Mouse (Mus musculus) forebrain, embryonic 15.5 days (tissue): Measurements from ENCODE around the gene Opa1. TPM values are rescaled to one million over a fixed set of nuclear protein-coding genes. Genes with fewer than 3 reads are reported as not detected.

Experiments
- ATAC-seq: fragments of 200-750 bp; cut with Nextera tagmentation; replicated peaks from 2 replicates; pipeline ENCODE4 v1.8.0; 2017; ENCODE audit warnings: mild to moderate bottlenecking, moderate TSS enrichment, moderate library complexity
- H3K27ac ChIP-seq: fragments of 300-500 bp; sonication (generic); replicated peaks from 2 replicates; pipeline ENCODE4 v1.5.1; 2015; ENCODE audit warnings: mild to moderate bottlenecking, inconsistent platforms
- H3K27me3 ChIP-seq: fragments of 300-500 bp; sonication (generic); 2 replicates; pipeline ENCODE4 v1.6.1; 2015; ENCODE audit warnings: inconsistent platforms
- H3K36me3 ChIP-seq: fragments of 300-500 bp; sonication (generic); 2 replicates; pipeline ENCODE4 v1.6.1; 2015; ENCODE audit warnings: mild to moderate bottlenecking, inconsistent platforms
- H3K4me1 ChIP-seq: fragments of 300-500 bp; sonication (generic); 2 replicates; pipeline ENCODE4 v1.6.1; 2015; ENCODE audit warnings: inconsistent platforms
- H3K4me2 ChIP-seq: fragments of 300-500 bp; sonication (generic); replicated peaks from 2 replicates; pipeline ENCODE4 v1.6.1; 2015; ENCODE audit warnings: mild to moderate bottlenecking, inconsistent platforms
- H3K4me3 ChIP-seq: fragments of 300-500 bp; sonication (generic); 2 replicates; pipeline ENCODE4 v1.5.1; 2015; ENCODE audit warnings: mild to moderate bottlenecking, inconsistent platforms
- H3K9ac ChIP-seq: fragments of 300-500 bp; sonication (generic); replicated peaks from 2 replicates; pipeline ENCODE4 v1.6.1; 2015; ENCODE audit warnings: mild to moderate bottlenecking, inconsistent platforms
- H3K9me3 ChIP-seq: fragments of 300-500 bp; sonication (generic); 2 replicates; pipeline ENCODE4 v1.6.1; 2016; ENCODE audit warnings: inconsistent platforms
- WGBS: fragments of 180-500 bp; shearing (Covaris S2); methylation state at CpG from one replicate; pipeline ENCODE4 v1.1.7; 2015; ENCODE audit warnings: mixed read lengths; 5-methylcytosine and 5-hydroxymethylcytosine counted together
- polyA plus RNA-seq: library from polyadenylated mRNA; unstranded; fragments of >200 nt; fragmentation: Nextera tagmentation; extraction: Ambion mirVana; gene quantifications from 2 replicates; pipeline ENCODE4 v1.2.1, GENCODE M21; 2015

Opa1 gene
- polyA plus RNA-seq, 1 experiment from 2014 or later: 45.2 TPM

- H3K4me2 ChIP-seq: peak overlapping the region; percentile 38
Measured at GRCm38 (mm10) chr16:29682555-29683431, 103.7 kb downstream of the Opa1 start.

DNA sequence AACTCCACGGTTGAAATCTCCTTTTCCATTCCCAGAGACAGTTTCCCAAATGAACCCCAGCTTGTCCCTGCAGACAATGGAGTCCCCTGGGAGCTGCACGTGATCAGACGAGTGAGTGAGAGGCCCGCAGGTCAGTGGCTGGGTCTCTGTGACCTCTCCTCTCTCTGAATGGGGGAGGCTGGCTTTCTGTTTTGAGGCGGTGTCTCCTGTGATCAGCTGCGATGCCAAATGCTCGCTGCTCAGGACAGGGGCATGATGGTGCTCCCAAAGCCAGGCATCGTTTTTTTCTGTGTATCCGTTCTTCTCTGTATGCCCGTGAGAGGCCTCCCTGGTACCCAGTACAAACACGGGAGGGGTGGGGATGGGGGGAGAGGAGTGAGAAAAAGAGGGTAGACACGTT is 104.4 kb downstream of the Opa1 start:
- Histone ChIP-seq H3K9ac (0 out of 2 replicates have a peak overlapping the region, but pooled peaks have one; percentile 24), H3K4me1 (peaks cover 27% of the 10 kb centered on the region), H3K9me3 (no peaks in the 10 kb centered on the region), H3K4me3 (no peak overlapping the region), H3K27me3 (no peaks in the 10 kb centered on the region), H3K4me2 (peak overlapping the region; percentile 38), H3K36me3 (no peaks in the 10 kb centered on the region), H3K27ac (peak overlapping the region; percentile 25; the same call in 1 of the 2 replicates)
- peak; percentile 51 for ATAC-seq
- 2% methylated on average over 12 of the region's 12 CpGs for WGBS

More at GRCm38 (mm10) chr16:29682555-29683431, 103.7 kb downstream of the Opa1 start:
- 11% methylated on average over 17 of the region's 17 CpGs for WGBS
- peak overlapping the region; percentile 20; the same call in 1 of the 2 replicates for H3K9ac ChIP-seq
- peaks cover 21% of the 10 kb centered on the region for H3K4me1 ChIP-seq
- no peaks in the 10 kb centered on the region for H3K36me3 ChIP-seq
- H3K27ac ChIP-seq: no peak overlapping the region; the same call in 1 of the 2 replicates
- H3K27me3 ChIP-seq: no peaks in the 10 kb centered on the region
- peak overlapping the region; percentile 7; the same call in 1 of the 2 replicates for H3K4me3 ChIP-seq
- H3K9me3 ChIP-seq: no peaks in the 10 kb centered on the region
- ATAC-seq: peak; percentile 64

DNA sequence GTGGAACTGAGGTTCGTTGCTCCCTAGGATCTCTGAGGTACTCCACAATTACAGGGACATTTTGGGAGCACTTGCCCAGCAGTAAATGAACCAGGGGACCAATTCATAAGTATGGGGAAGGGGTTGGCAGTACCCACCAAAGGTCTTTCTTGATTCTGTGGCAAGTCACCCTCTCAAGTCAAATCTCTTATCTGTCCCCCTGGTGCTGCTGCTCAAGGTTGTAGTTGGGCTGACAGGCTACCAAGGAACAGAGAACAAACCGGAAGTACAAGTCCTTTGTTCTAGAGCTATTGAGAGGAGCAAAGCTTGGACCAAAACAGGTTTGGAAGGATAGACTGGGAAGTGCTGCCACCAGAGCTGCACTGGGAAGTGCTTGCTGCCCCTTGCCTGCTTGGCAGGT is 105.0 kb downstream of the Opa1 start:
- ATAC-seq: no peak
- no peak overlapping the region for H3K9ac ChIP-seq
- peak overlapping the region; percentile 25; the same call in 1 of the 2 replicates for H3K27ac ChIP-seq
- 35% methylated on average over 2 of the region's 2 CpGs for WGBS
- H3K4me1 ChIP-seq: peaks cover 27% of the 10 kb centered on the region
- H3K27me3 ChIP-seq: no peaks in the 10 kb centered on the region
- H3K4me2 ChIP-seq: no peak overlapping the region; the same call in 1 of the 2 replicates
- no peak overlapping the region for H3K4me3 ChIP-seq
- H3K36me3 ChIP-seq: no peaks in the 10 kb centered on the region
- no peaks in the 10 kb centered on the region for H3K9me3 ChIP-seq

DNA sequence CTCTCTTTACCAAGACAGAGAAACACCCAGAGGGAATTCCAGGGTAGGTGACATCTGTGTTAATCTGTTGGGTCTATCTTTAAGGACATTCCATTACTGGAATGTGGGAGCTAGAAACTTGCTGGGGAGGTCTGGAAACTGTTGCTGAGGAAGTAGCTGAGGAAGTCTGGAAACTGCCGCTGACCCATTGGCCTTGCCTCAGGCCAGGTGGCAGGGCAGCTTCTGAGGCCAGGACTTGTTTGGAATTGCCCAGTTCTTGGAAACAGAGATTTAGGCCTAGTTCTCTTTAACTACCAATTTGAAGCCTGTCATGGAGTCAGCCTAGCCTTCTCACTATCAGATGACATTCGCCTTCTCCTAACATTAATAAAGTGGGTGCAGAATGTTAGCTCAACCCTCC is 105.5 kb downstream of the Opa1 start:
- no peaks in the 10 kb centered on the region for H3K36me3 ChIP-seq
- H3K9ac ChIP-seq: no peak overlapping the region
- no peak for ATAC-seq
- no peaks in the 10 kb centered on the region for H3K27me3 ChIP-seq
- no peak overlapping the region for H3K4me3 ChIP-seq
- H3K4me2 ChIP-seq: no peak overlapping the region
- no peaks in the 10 kb centered on the region for H3K9me3 ChIP-seq
- WGBS: 96% methylated on average over 2 of the region's 2 CpGs
- peaks cover 27% of the 10 kb centered on the region for H3K4me1 ChIP-seq
- no peak overlapping the region for H3K27ac ChIP-seq

DNA sequence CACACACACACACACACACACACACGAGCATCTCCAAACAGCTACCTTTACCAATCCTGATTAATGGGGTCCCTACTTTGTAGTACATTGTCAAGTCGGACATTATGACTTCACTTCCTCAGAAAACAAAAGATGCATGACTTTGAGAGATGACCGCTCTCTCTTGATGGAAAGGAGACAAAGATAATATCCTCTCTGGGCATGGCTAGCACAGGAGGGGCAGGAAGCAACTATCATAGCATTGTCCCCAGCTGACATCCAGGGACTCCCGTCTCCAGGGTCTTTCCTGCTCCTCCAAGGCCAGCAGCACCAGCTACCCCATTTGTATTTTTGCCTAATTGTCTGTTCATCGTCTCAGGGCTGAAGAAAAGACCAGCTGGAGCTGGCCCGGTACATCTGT is 107.0 kb downstream of the Opa1 start:
- Histone ChIP-seq H3K9ac (no peak overlapping the region), H3K4me3 (no peak overlapping the region), H3K4me1 (peaks cover 27% of the 10 kb centered on the region), H3K9me3 (no peaks in the 10 kb centered on the region), H3K4me2 (no peak overlapping the region), H3K27me3 (no peaks in the 10 kb centered on the region), H3K36me3 (no peaks in the 10 kb centered on the region), H3K27ac (no peak overlapping the region)
- ATAC-seq: no peak
- WGBS: 65% methylated on average over 6 of the region's 6 CpGs

- Histone ChIP-seq H3K4me3 (no peak overlapping the region), H3K36me3 (no peaks in the 10 kb centered on the region), H3K9ac (no peak overlapping the region), H3K4me1 (peaks cover 21% of the 10 kb centered on the region), H3K4me2 (no peak overlapping the region), H3K27me3 (no peaks in the 10 kb centered on the region), H3K9me3 (no peaks in the 10 kb centered on the region), H3K27ac (no peak overlapping the region)
- WGBS: 23% methylated on average over 17 of the region's 17 CpGs
- ATAC-seq: no peak
Measured at GRCm38 (mm10) chr16:29687987-29688885, 109.1 kb downstream of the Opa1 start.

DNA sequence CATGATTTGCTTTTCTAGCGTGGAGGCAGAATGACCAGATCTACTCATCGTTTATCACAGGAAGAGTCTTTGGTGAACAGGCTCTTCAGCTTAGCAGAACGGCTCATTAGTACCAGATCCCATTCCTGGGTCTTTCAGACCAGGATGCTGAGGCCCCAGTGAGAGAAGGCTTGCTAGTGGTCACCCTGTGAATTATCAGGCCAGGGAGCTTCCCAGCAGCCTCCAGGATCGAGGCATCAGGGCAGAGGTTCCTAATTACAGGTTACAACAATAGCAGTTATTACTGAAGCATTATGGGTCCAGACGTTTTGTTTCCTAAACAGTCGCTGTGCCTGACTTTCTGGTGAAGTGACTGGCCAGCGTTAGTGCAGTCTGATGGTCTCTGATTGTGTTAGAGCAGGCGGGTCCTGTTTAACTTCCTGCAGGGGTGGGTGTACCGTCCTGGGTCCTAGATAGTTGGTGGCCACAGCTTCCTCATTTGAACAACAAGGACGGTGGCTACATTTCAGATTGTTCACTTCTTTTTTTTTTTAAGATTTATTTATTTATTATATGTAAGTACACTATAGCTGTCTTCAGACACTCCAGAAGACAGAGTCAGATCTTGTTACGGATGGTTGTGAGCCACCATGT is 110.2 kb downstream of the Opa1 start:
- H3K9ac ChIP-seq: no peak overlapping the region
- H3K4me1 ChIP-seq: peaks cover 21% of the 10 kb centered on the region
- no peaks in the 10 kb centered on the region for H3K9me3 ChIP-seq
- H3K4me2 ChIP-seq: no peak overlapping the region
- ATAC-seq: no peak
- no peak overlapping the region for H3K4me3 ChIP-seq
- 39% methylated on average over 11 of the region's 11 CpGs for WGBS
- H3K27me3 ChIP-seq: no peaks in the 10 kb centered on the region
- no peak overlapping the region for H3K27ac ChIP-seq
- no peaks in the 10 kb centered on the region for H3K36me3 ChIP-seq

DNA sequence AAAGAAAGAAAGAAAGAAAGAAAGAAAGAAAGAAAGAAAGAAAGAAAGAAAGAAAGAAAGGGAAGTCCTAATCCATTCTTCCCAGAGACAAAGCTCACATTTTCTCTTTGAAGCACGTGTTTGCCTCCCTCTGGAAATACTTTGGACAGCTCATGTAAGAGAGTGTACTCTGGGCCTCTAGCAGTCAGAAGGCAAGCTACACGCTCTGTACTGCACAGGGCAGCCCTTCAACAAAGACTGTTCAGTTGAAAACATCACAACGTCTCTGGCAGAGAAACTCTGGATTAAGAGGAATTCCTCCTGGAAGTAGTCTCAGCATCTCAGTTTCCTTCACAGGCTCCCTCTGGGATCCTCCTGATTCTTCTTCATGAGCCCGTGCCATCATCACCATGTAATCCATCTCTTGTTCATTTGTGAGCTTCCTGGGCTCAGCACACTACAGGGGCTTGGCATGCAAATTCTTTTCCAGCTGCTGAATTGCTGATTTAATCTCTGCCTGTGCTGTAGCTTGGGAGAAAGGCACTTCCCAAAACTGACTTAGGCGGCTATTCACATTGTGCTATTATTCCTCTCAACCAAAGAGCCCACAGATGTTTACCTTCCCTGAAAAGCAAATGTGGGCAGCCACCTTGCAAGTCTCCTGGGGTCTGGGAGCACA is 114.0 kb downstream of the Opa1 start:
- Histone ChIP-seq H3K9me3 (no peaks in the 10 kb centered on the region), H3K4me1 (peaks cover 19% of the 10 kb centered on the region), H3K4me2 (no peak overlapping the region), H3K4me3 (no peak overlapping the region), H3K27ac (0 out of 2 replicates have a peak overlapping the region, but pooled peaks have one; percentile 33), H3K27me3 (no peaks in the 10 kb centered on the region), H3K36me3 (no peaks in the 10 kb centered on the region), H3K9ac (no peak overlapping the region)
- 0 out of 2 replicates have a peak, but pooled peaks have one; percentile 49 for ATAC-seq
- WGBS: 17% methylated on average over 5 of the region's 5 CpGs

GRCm38 (mm10) chr16:29693791-29694419 is 114.8 kb downstream of the Opa1 start:
- WGBS: 63% methylated on average over 6 of the region's 6 CpGs
- Histone ChIP-seq H3K27me3 (no peaks in the 10 kb centered on the region), H3K4me3 (no peak overlapping the region), H3K27ac (no peak overlapping the region), H3K36me3 (no peaks in the 10 kb centered on the region), H3K9me3 (no peaks in the 10 kb centered on the region), H3K4me2 (no peak overlapping the region), H3K9ac (no peak overlapping the region), H3K4me1 (peaks cover 15% of the 10 kb centered on the region)
- peak; percentile 48; the same call in 1 of the 2 replicates for ATAC-seq

- H3K36me3 ChIP-seq: no peaks in the 10 kb centered on the region
- no peak overlapping the region for H3K27ac ChIP-seq
- 74% methylated on average over 9 of the region's 9 CpGs for WGBS
- no peak overlapping the region for H3K4me3 ChIP-seq
- H3K27me3 ChIP-seq: no peaks in the 10 kb centered on the region
- ATAC-seq: 0 out of 2 replicates have a peak, but pooled peaks have one; percentile 57
- no peak overlapping the region for H3K9ac ChIP-seq
- peaks cover 15% of the 10 kb centered on the region for H3K4me1 ChIP-seq
- H3K4me2 ChIP-seq: no peak overlapping the region
- no peaks in the 10 kb centered on the region for H3K9me3 ChIP-seq
Measured at GRCm38 (mm10) chr16:29694420-29694959, 115.4 kb downstream of the Opa1 start.
